Mouse (Mus musculus) cerebellum, adult 9-10 months (tissue): Measurements from ENCODE around the gene Soga1.

Experiments used
- DNase-seq: peaks from one replicate; pipeline ENCODE4 v3.0.0; 2022

Soga1 gene

DNA sequence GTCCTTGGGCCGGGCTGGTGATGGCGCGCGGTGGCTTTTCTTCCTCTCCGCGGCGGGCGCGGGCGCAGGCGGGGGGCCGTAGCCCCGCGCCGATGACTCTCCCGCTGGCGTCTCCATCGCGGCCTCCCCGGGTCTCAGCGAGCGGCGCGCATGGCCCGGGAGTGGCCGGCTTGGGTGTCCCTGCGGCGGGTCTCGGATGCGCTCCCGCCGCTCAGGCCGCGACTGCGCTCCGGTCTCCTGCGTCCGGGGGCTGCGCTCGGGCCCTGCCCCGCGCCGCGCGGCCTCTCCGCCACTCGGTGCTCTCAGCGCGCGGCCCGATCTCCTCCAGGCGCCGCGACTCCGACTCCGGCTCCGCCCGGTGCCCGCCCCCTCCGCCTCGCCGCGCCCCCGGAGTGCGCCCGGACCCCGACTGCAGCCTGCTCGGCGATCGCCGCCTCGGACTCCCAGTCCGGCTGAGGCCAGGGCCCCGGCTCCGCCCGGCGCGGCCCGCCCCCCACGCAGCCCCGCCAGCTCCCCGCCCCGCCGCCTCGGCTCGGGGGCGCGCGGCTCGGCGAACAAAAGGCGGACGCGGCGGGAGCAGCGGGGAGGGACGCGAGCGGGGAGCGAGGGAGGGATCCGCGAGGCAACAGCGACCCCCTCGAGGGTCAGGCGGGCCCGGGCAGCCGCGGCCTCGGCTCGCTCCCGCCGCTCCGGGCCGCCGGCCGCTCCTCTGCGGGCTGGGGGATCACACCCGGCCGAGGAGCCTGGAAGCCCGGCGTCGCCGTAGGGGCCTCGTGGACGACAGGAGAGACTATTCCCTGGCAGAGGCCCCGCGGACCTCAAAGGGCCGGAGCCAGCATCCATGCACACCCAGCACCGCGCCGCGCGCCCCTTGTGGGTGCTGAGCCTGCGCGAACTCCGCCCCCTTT, at the start of gene Soga1:
Gene Soga1 (minus strand): TSS at position 462 of the 908 bp plus-strand sequence.
- DNase-seq: peak; percentile 83

DNA sequence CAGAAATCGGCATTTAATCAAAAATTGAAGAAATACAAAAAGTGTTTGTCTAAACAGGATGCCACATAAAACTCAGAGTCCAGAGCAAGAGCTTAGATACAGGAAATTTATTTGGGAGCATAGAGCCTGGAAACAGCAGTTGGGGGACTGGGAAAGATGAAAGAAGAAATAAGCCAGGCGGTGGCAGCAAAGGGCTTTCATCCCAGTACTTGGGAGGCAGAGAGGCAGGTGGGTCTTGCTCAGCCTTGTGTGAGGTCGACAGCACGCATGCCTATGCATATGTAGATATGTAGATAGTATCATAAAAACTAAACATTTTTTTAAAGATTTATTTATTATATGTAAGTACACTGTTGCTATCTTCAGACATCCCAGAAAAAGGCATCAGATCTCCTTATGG, 49.0 kb upstream of the Soga1 start:
- no peak for DNase-seq

DNA sequence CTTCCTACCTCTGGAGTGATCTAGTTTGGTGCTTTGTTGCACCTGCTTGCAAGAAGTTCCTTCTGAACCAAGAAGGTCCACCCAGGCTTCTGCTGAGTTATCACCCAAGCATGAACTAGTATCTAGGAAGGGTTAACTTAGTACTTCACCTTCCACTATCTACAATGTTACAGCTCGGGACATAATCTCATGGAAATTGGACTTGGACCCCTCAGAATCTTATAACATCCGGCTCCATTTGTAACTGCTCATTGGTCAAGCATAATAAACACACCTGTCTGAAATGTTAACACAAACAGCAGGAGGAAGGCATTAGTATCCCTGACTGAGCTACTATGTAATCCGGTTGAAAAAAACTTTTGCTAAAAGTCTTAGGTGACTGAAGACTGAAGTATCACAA, 48.3 kb upstream of the Soga1 start:
- DNase-seq: no peak

DNA sequence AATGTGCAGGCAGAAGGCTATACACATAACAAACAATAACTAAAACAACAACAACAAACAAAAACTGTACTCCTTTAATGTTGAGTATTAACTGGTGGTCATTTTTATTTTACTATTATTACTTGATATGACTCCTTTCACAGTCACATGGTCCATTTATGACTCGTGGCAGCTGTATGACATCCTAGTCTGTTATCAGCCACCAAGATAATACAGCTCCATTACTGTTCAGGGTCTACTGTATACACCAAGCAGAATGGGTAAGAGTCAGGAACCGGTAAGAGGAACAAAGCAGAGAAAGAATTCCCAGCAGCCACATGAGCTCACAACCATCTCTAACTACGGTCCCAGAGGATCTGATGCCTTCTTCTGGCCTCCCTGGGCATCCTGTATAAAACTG, 46.2 kb upstream of the Soga1 start:
- no peak for DNase-seq

DNA sequence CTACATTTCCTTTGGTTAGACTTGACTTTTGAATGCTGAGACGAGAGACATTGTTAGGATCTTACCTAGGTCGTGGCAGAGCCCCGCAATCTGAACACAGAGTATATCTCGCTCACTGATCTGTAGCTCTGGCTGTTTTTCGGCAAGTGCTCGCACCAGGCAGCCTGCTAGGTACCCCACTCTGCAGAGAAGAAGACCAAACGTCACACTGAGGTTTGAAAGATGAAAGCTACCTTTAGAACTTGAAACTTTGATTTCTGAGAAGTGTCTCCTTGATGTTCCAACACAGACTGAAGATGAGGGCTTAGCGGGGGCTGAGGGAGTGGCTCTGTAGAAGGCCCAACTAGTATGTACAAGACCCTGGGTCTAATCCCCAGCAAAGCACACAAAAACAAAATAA, 42.7 kb upstream of the Soga1 start:
- DNase-seq: no peak

DNA sequence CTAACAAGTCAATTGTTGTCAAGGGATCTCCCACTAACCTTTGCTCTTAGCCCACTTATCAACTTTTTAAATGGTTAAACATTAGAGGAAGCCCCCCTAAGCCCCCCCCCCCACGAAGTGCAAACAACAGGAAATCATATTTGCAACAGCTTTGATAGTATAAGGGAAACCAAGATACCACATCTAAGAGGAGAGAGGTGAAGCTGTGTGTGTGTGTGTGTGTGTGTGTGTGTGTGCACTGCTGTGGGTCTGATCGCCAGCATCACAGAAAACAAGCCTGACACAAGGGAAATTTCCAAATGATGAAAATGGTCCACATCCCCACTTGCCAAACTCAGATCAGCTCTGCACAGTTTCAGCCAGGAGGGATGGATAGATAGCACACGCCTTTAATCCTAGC, 40.0 kb upstream of the Soga1 start:
- no peak for DNase-seq

DNA sequence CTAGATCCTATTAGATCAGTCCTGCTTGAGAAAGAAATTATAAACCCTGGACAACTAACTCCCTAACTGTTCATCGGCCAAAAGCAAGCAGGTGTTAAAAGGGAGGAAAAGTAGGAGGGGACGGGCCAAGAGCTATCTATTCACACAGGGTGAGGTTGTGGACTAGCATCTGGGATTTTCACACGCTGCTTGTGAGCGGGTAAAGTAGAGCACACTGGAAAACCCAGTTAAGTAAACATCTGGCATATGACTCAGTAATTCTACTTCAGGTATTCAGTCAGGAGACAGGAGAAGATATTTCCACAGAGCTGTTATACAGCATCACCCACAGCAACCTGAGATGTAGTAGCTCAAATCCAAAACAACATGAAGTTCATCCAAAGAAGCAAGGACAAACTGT, 39.5 kb upstream of the Soga1 start:
- no peak for DNase-seq

DNA sequence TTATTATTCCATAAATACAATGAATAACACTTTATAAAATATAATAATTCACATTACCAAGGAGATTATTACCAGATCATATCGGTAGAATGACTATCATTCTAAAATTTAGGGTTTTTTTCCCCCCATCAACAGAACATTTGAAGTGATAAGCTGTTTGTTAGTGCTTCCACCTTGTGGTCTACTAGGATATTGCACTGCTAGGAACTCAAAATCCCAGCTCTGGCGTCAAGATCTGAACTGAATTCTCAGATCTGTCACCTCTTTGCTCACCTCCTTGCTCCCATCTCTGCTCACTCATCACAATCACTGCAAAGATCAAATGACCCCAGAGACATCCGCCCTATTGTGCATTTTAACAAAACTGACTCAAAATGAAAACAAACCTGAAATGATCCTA, 37.9 kb upstream of the Soga1 start:
- no peak for DNase-seq

DNA sequence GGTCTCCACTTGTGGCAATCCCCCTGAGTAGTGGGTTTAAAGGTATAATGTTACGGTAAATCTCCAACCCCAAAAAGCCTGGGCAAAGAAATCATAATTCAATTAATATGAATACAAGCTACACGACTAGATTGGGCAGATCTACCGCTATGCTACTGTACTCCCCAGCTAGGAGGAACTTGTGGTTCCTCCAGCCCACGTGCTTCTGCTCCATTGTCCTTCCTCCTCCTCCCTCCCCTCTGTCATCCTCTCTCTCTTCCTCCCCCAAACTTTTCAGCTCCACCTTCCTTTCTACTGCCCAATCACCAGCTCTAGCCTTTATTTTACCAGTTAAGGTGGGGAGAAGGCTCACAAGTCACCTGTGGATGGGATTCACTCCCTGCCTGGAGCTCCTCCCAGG, 29.2 kb upstream of the Soga1 start:
- DNase-seq: no peak

DNA sequence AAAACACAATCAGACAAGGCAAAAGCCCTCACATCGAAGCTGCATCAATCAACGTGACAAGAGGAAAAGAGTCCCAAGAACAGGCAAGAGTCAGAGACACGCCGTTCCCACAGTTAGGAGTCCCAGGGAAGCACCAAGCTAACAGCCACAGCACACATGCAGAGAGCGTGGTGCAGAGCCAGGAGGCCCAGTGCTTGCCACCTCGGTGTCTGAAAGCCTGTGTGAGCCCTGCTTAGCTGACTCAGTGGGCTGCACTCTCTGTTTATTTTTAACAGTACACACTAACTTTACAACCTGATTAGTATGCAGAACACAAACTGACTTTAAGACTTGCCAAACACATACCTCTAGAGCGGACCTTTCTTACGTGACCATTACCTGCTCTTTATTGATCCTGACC, 25.4 kb upstream of the Soga1 start:
- no peak for DNase-seq

DNA sequence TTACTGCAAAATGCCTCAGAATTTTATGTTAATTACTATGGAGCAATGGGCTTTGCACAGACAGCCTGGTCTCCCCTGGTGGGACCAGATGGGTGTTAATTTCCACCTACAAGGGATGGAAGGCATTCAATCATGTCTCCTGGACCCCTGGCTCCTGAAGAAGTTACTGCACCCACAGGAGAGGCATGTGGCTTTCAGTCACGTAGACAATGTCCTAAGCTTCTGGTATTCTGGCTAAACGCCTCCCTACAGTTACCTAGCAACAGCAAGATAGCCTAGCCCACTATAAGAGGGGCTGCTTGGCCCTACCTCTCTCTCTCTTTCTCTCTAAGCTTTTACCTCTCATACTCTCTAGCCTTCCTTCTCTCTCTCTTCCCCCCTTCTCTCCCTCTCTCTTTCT, 23.2 kb upstream of the Soga1 start:
- DNase-seq: no peak

DNA sequence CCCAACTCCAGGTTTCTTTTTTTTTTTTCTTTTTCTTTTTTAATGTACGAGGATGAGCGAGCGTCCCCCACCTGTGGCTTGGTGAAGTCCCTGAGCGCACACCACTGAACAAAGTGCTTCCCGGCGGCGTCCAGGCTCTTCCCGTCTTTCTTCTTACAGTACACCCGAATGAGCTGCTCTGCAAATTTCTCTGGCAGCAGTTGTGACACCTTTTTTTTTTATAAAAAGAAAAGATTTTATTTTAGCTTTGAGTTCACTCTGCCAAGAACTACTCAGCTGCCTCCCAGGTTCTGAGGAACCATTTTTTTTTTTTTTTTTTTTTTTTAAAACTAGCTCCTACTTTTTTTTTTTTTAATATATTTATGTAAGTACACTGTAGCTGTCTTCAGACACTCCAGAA, 22.6 kb upstream of the Soga1 start:
- no peak for DNase-seq

DNA sequence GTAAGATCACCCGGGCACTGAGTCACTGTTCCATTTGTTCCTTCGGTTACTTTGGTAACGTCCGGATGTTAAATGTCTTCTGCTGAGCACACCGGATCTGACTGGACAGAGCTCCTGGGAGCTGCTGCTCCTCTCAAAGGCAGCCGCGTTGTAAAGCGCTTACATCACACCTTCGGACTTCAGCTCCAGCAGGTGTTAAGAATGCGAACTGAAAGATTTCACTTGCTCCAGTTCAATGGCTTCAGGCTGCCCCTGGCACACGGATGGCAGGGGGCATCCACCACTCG, 21.2 kb upstream of the Soga1 start:
- no peak for DNase-seq

DNA sequence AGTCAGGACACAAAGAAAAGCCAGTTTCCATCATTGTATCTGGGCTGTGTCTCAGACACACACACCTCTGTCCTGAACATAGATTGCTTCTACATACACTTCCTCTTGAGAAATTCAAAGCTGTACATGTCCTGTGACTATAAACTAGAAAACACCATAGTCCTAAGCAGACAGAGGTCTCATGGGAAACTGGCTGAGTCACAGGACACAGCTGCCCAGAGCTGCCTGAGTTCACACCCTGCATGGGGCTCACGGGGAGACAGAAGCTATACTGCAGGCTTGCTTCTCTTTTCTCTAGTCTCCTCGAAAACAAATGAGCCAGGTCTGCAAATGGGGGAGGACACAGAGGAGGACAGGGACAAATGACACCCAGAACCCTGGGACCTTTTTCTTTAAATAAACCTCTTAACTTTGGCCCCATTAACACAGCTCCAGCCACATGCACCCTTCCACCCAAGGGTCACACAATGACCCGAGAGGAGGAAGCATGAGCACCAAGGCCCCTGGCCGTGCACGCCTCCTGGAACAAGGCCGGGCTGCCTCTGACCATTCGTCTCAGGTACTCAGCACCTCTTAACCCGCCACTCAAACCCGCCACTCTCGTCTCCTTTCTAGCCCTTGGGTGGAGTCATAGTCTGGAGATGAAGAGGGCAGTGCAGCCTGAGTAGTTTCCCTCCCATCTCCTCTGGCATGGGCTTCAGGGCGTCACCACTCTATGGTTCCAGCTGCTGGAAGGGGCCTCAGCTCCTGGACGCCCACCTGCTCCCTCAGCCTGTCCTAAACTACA, 20.7 kb upstream of the Soga1 start:
- DNase-seq: no peak

DNA sequence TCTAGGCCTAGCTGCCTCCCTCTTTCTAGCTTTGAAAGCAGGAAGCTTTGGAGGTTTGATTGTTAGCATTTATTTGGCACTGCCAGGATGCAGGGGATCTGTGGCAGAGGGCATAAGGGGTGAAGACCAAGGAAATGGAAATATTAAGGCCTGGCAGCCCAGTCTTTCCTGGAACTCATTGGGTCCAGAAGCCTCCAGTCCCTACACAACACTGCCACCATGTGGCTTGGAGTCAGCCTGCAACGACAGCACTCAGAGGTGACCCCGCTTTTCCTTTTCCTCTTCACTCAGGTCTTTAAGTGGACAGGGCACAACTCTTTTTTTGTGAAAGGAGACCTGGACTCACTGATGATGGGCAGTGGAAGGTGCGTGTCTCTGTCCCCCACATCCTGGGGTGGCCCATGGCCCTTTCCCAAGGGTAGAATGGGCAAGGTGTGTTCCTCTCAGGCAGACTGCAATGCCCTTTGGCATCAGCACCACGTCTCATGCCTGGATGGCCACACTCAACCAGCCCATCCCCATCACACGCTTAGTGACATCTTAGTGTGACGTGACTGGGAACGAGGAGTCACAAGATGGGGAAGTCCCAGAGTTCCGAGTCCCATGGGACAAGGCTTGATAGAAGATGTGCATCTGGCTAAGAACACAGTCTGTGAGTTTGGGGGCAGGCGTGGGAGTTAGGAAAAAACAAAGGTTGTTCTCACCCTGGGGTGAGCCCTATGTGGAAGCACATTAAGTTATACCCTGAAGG, 16.1 kb upstream of the Soga1 start:
- peak; percentile 83 for DNase-seq

DNA sequence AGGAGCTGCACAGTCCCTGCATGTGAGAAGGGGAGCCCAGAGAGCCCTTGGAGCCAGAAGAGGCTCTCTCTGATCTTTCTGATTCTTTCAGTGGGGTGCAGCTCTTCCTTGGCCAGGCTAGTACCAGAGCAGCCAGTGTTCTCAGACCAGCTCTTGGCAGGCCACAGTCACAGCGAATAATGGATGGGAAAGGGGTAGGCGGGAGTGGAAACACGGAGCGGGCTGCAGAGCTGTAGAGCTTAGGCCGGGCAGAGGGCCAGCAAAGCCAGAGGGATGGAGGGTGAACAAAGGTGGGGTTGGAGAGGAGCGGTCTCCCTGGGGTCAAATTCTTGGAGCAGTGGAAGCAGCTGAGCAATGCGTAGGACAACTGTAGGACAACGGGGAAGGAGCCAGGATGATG, 13.0 kb upstream of the Soga1 start:
- no peak for DNase-seq

DNA sequence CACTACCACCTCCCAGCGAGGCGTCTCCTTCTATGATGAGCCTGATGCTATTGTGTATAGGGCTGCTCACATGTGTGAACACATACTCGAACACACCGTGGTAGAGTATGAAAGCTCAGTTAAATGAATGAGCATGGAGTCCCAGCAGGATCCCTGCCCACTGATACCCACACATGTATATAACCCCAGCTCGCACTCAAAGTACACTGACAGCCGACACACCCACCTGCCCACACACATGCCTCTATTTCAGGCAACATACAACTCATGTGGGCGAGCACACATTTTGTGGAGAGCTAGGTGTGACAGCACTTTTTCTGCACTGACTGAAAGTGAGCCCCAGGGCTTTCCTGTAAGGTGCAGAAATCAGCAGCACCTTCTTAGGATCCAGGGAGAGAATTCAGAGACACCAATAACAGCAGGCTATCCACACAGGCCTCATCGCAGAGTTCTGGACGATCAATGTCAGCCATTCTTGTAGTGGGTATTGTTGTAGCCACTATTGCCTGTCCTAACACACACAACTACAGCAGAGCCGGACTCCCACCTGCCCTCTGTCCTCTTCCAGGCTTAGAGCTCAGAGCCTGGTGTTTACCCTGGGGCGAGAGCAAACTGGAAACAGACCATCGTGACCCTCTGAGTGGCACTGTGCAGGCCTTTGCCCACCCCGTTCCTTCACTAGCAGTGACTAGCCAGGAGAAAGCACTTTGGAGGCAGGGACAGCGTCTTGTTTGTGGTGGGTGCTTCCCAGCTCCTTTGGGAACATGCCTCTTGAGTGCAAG, 8.7 kb upstream of the Soga1 start:
- DNase-seq: peak; percentile 2

DNA sequence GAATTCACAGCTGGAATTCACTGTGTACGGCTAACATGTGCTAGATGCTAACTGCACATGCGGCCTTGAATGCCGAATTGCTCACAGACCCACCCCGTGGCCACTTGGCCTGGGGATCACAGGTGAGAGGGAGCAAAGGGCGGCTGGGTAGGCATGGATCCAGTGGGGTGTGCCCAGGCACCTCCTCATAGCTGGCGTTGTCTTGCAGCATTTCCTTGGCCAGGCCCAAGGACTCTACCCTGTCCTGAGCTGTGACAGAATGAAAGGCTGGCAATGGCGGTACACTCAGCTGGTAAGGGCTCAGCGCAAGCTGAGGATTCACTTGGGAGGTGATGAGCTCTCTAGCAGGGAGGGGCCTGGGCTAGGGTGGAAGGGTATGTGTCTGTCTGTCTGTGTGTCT, 7.7 kb upstream of the Soga1 start, which contains the start of gene Tldc2:
Gene Tldc2 (plus strand): TSS at position 260 of the 400 bp plus-strand sequence.
- DNase-seq: peak; percentile 11

DNA sequence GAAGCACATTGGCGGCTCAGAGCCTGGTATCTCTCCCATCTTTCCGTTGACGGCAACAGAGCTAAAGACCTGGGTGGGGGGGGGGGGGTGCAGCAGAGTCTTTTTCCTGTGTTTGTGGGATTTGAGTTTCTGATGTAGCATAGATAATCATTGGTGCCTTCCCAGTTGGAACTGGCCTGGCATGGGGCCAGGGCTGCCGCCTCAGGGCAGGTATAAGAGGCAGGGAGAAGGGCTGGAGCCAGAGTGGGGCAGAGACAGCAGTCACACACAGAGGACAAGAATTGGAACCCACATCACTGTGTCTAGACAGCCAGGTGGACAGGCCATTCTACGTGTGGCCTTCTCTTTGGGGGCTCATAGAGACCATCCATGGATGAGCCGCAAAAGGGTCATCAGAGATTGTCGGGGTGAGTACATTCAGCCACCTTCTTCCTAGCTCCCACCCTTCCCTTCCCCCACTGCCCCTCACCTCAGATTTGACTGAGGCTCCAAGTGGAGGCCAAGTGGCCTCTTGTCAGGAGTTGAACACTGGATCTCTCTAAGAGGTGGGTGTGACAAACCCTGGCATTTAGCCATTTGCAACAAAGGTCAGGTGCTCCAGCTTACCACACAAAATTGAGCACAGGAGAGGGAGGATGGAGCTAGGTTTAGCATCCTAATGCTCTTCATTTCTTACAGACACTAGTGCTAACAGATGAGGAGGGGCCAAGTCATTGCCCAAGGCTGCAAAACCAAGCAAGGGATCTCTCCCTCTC, 6.0 kb upstream of the Soga1 start:
- peak; percentile 33 for DNase-seq

DNA sequence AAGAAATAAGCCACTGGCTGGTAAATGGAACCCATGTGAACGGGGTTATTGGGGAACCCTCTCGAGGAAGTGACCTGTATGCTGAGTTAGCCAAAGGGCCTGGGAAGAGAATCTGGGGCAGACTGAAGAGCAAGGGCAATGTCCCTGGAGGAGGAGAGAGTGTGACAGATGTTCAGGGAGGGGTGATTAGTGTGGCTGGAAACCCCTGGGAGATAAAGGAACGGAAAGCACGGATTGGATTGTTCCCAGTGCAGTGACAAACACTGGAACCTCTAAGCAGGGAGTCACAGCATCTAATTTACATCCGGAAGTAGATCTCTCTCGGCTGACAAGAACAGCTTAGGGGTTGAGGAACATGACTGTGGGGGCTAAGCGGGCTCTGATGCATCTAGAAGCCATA, 2.9 kb upstream of the Soga1 start:
- DNase-seq: no peak

DNA sequence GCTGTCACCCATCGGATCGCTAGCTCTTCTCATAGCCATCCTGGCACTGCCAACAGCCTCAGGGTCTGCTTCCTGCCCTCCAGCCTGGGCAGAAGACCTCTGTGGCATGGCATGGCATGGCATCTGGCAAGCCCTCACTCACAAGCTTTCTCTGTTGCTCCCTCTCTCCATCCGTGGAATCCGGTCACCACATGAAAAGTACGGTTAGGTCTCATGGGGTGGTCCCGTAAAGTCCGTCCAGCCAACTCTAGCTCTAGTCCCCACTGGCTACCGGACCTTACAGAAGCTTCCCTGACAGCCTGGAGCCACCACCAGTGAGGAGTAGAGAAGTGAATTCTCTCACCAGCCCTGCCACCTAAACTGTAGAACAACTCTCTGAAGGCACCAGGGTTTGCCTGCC, 2.3 kb upstream of the Soga1 start:
- DNase-seq: peak; percentile 39

DNA sequence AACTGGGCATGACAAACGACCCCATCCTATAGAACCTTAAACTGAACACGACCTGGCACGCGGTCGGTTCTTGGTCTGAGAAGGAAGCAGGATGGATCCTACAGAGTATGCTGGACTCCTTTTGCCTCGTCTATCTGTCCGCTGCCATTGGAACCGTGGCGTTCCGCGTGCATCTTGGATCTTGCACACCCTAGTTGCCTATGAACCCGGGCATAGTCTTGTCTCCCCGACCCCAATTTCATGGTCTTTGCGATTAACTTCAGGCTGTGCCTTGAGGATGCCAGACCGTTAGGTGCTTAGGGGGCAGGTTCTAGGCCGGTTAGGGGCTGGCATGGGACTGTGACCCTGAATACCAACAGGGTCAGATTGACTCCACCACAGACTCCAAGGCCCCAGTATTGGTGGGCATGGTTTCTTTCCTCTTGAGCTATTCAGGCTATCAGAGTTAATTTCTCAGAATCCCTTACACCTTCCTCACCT, 687 bp upstream of the Soga1 start:
- DNase-seq: peak; percentile 83
